Mouse (Mus musculus): ENCODE measurements around the gene Styxl1. TPM values are rescaled to one million over a fixed set of nuclear protein-coding genes. Genes with fewer than 3 reads are reported as not detected.

Styxl1 gene
- total RNA-seq, 2 experiments from 2014 or later = not detected

DNA sequence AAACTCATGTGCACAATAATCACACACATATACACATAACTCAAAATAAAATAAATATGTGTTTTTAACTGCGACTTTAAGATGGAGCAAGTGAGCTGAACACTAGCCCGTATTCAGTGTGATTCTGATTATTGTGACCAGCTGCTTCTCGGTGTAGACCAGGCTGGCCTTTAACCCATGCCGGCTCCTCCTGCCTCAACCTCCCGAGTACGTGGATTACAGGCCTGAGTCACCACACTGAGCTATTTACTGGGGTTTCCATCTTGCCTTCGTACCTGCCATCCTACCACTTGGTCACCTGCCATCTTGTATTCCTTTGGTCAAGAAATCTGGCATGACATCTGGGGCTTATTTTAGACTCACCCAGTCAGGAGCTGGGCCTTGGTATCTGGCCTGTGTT, 74.8 kb downstream of the Styxl1 start:
- DNase-seq = no peak
- intact Hi-C loops (cut with DNase I) = no loop called here

DNA sequence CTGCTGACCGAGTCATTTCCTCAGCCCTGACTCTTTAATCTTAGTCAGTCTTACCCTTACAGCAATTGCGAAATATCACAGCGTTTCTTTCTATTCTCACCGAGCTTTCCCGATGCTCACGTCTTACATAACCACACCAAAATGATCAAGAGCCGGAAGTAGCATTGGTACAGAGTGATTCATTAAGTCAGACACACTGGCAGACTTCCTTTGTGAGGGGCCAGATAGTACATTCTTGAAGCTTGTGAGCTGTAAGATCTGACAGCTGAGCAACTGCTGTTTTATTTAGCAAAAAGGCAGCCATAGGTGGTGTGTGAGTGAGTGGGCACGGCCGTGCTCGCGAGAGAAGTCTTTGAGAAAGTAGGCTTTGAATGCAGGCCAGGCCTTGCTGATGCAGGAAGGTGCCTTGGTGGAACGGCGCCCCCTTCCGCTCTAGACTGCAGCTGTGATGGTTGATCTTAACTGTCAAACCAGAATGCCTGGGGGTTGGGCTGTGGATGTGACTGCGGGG, 75.4 kb downstream of the Styxl1 start:
- intact Hi-C loops (cut with DNase I) = no loop called here
- no peak for DNase-seq

DNA sequence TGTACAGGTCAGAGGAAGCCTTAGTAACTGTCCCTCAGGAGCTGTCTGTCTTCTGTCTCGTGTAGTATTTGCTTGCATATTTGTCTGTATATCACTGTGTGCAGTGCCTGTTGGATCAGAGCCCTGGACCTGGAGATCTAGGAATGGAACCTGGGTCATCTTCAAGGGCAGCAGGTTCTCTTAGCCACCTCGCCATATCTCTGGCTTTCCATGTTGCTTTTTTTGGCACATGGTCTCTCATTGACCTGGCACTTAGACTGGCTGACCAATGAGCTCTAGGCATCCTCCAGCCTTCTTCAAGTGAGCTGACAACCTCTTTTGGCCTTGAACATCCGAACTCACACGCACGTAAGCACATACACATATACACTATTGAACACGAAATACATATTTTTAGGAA, 76.0 kb downstream of the Styxl1 start:
- DNase-seq = no peak
- intact Hi-C loops (cut with DNase I) = no loop called here

DNA sequence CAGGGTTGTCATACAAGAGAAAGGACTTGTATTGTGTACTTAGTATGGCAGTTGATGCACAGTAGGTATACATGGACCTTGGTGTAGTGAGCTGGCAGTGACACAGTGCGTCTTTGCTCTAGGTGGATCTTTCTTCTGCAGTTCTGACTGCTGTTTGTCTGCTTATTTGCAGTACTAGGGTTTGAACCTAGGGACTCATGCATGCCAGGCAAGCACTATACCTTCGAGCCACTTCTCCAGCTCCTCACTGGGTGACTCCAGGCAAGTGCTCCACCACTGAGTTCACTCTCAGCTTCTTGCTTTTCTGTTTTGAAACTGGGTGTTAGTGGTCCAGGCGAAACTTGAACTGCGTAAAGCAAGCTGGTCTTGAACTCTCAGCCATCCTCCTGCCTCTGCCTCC, 76.6 kb downstream of the Styxl1 start:
- no peak for DNase-seq
- intact Hi-C loops (cut with DNase I) = no loop called here

DNA sequence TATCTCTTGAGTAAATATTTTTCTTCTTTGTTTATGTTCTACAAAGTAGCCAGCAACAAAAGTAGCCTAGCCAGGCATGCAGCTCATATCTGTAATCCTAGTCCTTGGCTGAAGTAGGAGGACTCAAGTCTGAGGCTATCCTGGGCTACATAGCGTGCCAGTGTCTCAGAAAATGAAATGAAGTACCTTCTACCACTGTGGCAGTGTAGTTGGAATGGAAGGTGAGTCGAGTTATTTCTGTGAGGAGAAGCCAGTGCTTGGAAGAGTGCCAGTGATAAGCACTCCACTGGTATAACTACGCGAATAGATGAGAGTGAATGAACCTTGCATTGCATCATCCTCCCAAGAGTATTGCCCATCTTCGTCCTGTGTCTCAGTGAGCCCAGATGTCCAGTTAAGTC, 80.5 kb downstream of the Styxl1 start:
- no peak for DNase-seq
- intact Hi-C loops (cut with DNase I) = no loop called here

Small RNAs within 50 kb of the gene (microRNA-seq; reads per million reads assigned to microRNA genes)
- gene Mir7034 = 1.5 reads per million

Other genes with a start within 250 kb of the Styxl1 start
- gene Hip1, start 233.3 kb downstream of the Styxl1 start, total RNA-seq (2021) = 100 to 1,000 TPM in 1 of 2 experiments, 10 to 100 TPM in 1; 99.7 to 102 TPM
- not detected for gene Ccl26, start 214.8 kb downstream of the Styxl1 start, total RNA-seq (2021)
- under 1 TPM in 1 of 2 experiments, not detected in 1; 0.52 TPM for gene Ccl24, start 205.3 kb downstream of the Styxl1 start, total RNA-seq (2021)
- gene Rhbdd2, start 145.8 kb downstream of the Styxl1 start, total RNA-seq (2021) = 10 to 100 TPM; 53.8 to 68.7 TPM
- gene Por, start 108.4 kb downstream of the Styxl1 start, total RNA-seq (2021) = 10 to 100 TPM; 77.3 to 80.5 TPM
- 10 to 100 TPM; 44.4 to 47.0 TPM for gene Tmem120a, start 33.9 kb downstream of the Styxl1 start, total RNA-seq (2021)
- gene Mdh2, start 95 bp upstream of the Styxl1 start, total RNA-seq (2021) = 100 to 1,000 TPM; 359 to 370 TPM
- gene Srrm3, start 28.5 kb upstream of the Styxl1 start, total RNA-seq (2021) = 10 to 100 TPM; 87.6 to 91.5 TPM
- gene Hspb1, start 109.5 kb upstream of the Styxl1 start, total RNA-seq (2021) = 1 to 10 TPM; 3.2 to 3.7 TPM
- 1,000 to 10,000 TPM; 1,399 to 1,485 TPM for gene Ywhag, start 156.2 kb upstream of the Styxl1 start, total RNA-seq (2021)
- 1 to 10 TPM; 2.0 to 2.7 TPM for gene Ssc4d, start 196.1 kb upstream of the Styxl1 start, total RNA-seq (2021)
- gene Zp3, start 201.7 kb upstream of the Styxl1 start, total RNA-seq (2021) = not detected
- gene Dtx2, start 216.4 kb upstream of the Styxl1 start, total RNA-seq (2021) = 10 to 100 TPM; 13.8 to 14.4 TPM